Mouse (Mus musculus): ENCODE measurements at regions not wholly inside any gene's neighbourhood (a gene's known extent, or its start where the extent isn't known, plus 50 kb on each side); places are given as distances from the start of the nearest gene placed in this dataset.
A peak's percentile ranks its signal among the peaks of the same experiment; 100 is the strongest.

GRCm38 (mm10) chr8:34476146-34476820, 364.7 kb upstream of the Gm10131 start:
- 98% methylated on average over 3 of the region's 3 CpGs for WGBS
- H3K9ac ChIP-seq (ENCODE audit: low read length): no peak overlapping the region

DNA sequence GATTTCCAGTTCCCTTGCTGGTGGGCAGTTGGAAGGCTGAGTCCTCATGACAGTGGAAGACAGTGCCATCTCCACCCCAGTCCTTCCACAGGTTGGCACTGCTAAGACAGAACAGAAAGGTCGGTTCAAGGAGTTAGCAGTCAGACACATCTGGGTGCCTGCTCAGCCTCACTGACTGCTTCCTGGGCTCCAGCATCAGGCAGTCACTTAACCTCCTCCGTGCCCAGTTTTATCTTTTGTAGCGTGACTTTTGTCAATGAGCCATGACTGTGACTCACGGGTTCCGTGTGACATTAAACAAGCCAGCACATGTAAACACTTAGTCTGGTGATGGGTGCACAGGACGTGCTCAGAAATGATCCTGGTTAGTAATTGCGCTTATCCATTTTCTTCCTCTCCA, 363.1 kb upstream of the Gm10131 start:
- H3K9me3 ChIP-seq (replicated peaks; ENCODE audit: control insufficient read depth, low read length): no peaks in the 10 kb centered on the region
- H3K4me2 ChIP-seq (ENCODE audit: low read length): no peak overlapping the region
- no peak for DNase-seq (ENCODE audit: low spot score)
- no peaks in the 10 kb centered on the region for H3K36me3 ChIP-seq (ENCODE audit: control insufficient read depth, insufficient read depth, low read length)
- no peak overlapping the region for H3K27ac ChIP-seq (ENCODE audit: low read depth, low read length)
- WGBS: 88% methylated on average over 7 of the region's 7 CpGs
- no peaks in the 10 kb centered on the region for H3K27me3 ChIP-seq (replicated peaks; ENCODE audit: control insufficient read depth, insufficient read depth, low read length)
- no peaks in the 10 kb centered on the region; the same call in 1 of the 2 replicates for H3K4me1 ChIP-seq (ENCODE audit: control insufficient read depth, insufficient read depth, low read length)
- no peak overlapping the region for H3K4me3 ChIP-seq (ENCODE audit: low read depth, low read length)
- no peak for ATAC-seq
- H3K9ac ChIP-seq (ENCODE audit: low read length): no peak overlapping the region

More at GRCm38 (mm10) chr8:34476146-34476820, 364.7 kb upstream of the Gm10131 start:
- Histone ChIP-seq H3K9me3 (replicated peaks; ENCODE audit: control insufficient read depth, low read length) (no peaks in the 10 kb centered on the region), H3K27ac (ENCODE audit: low read depth, low read length) (no peak overlapping the region), H3K4me2 (ENCODE audit: low read length) (no peak overlapping the region), H3K4me3 (ENCODE audit: low read depth, low read length) (no peak overlapping the region), H3K4me1 (ENCODE audit: control insufficient read depth, insufficient read depth, low read length) (no peaks in the 10 kb centered on the region; the same call in 1 of the 2 replicates), H3K36me3 (ENCODE audit: control insufficient read depth, insufficient read depth, low read length) (no peaks in the 10 kb centered on the region), H3K27me3 (replicated peaks; ENCODE audit: control insufficient read depth, insufficient read depth, low read length) (no peaks in the 10 kb centered on the region)
- ATAC-seq (no peak), DNase-seq (ENCODE audit: low spot score) (no peak)

DNA sequence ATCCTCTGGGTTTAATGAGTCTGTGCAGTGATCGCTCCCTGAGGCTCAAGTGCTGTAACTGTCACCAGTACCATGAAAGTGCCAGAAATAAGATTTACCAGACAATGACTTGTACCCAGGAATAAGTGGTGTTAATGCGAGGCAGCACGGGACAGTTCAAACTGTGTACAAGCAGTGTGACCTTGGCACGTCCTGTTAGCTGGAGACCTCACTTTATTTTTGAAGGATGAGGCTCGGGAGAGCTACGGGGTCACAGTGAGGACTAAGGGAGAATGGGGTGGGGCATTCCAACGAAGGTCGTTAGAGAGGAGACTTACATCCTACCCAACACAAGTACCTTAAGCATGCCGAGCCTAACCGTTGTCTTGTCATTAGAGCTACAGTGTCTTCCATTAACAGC, 362.2 kb upstream of the Gm10131 start:
- no peaks in the 10 kb centered on the region; the same call in 1 of the 2 replicates for H3K4me1 ChIP-seq (ENCODE audit: control insufficient read depth, insufficient read depth, low read length)
- H3K36me3 ChIP-seq (ENCODE audit: control insufficient read depth, insufficient read depth, low read length): no peaks in the 10 kb centered on the region
- 72% methylated on average over 10 of the region's 10 CpGs for WGBS
- ATAC-seq (no peak), DNase-seq (ENCODE audit: low spot score) (no peak)
- H3K4me2 ChIP-seq (ENCODE audit: low read length): no peak overlapping the region
- H3K9me3 ChIP-seq (replicated peaks; ENCODE audit: control insufficient read depth, low read length): no peaks in the 10 kb centered on the region
- no peak overlapping the region for H3K27ac ChIP-seq (ENCODE audit: low read depth, low read length)
- no peaks in the 10 kb centered on the region for H3K27me3 ChIP-seq (replicated peaks; ENCODE audit: control insufficient read depth, insufficient read depth, low read length)
- no peak overlapping the region for H3K4me3 ChIP-seq (ENCODE audit: low read depth, low read length)
- no peak overlapping the region for H3K9ac ChIP-seq (ENCODE audit: low read length)

GRCm38 (mm10) chr8:34473301-34473700, 361.8 kb upstream of the Gm10131 start:
- no peaks in the 10 kb centered on the region for H3K9me3 ChIP-seq (replicated peaks; ENCODE audit: control insufficient read depth, low read length)
- WGBS: 61% methylated on average over 1 of the region's 1 CpGs
- no peaks in the 10 kb centered on the region for H3K36me3 ChIP-seq (ENCODE audit: control insufficient read depth, insufficient read depth, low read length)
- no peak overlapping the region for H3K4me3 ChIP-seq (ENCODE audit: low read depth, low read length)
- no peaks in the 10 kb centered on the region; the same call in 1 of the 2 replicates for H3K4me1 ChIP-seq (ENCODE audit: control insufficient read depth, insufficient read depth, low read length)
- no peak for DNase-seq (ENCODE audit: low spot score)
- H3K27ac ChIP-seq (ENCODE audit: low read depth, low read length): no peak overlapping the region
- no peak overlapping the region for H3K9ac ChIP-seq (ENCODE audit: low read length)
- no peak; the same call in 1 of the 2 replicates for ATAC-seq
- H3K27me3 ChIP-seq (replicated peaks; ENCODE audit: control insufficient read depth, insufficient read depth, low read length): no peaks in the 10 kb centered on the region
- H3K4me2 ChIP-seq (ENCODE audit: low read length): no peak overlapping the region

DNA sequence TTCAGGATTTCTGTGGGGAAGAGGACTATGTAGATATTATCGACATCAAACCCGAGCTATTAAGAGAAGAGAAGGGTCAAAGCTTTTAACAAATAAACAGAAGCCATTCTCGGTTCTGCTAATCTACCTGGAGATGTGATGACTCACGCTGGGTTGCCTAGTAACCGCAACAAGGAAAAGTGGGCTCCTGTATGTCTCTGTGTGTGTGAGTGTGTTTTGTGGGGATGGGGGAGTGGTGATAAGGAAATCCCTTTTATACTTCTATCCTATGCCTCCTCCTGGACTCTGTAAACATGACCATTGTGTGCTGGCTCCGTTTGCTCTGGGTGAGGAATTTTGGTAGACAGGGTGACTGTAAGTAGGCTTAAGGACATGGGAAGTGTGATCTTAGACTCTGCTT, 361.3 kb upstream of the Gm10131 start:
- H3K36me3 ChIP-seq (ENCODE audit: control insufficient read depth, insufficient read depth, low read length): no peaks in the 10 kb centered on the region
- H3K27ac ChIP-seq (ENCODE audit: low read depth, low read length): no peak overlapping the region; the same call in 1 of the 2 replicates
- H3K27me3 ChIP-seq (replicated peaks; ENCODE audit: control insufficient read depth, insufficient read depth, low read length): no peaks in the 10 kb centered on the region
- no peaks in the 10 kb centered on the region; the same call in 1 of the 2 replicates for H3K4me1 ChIP-seq (ENCODE audit: control insufficient read depth, insufficient read depth, low read length)
- peak; percentile 63; the same call in 1 of the 2 replicates for ATAC-seq
- no peak overlapping the region for H3K9ac ChIP-seq (ENCODE audit: low read length)
- no peaks in the 10 kb centered on the region for H3K9me3 ChIP-seq (replicated peaks; ENCODE audit: control insufficient read depth, low read length)
- no peak overlapping the region for H3K4me3 ChIP-seq (ENCODE audit: low read depth, low read length)
- H3K4me2 ChIP-seq (ENCODE audit: low read length): 0 out of 2 replicates have a peak overlapping the region, but pooled peaks have one; percentile 6
- 16% methylated on average over 6 of the region's 6 CpGs for WGBS
- DNase-seq (ENCODE audit: low spot score): peak; percentile 66

DNA sequence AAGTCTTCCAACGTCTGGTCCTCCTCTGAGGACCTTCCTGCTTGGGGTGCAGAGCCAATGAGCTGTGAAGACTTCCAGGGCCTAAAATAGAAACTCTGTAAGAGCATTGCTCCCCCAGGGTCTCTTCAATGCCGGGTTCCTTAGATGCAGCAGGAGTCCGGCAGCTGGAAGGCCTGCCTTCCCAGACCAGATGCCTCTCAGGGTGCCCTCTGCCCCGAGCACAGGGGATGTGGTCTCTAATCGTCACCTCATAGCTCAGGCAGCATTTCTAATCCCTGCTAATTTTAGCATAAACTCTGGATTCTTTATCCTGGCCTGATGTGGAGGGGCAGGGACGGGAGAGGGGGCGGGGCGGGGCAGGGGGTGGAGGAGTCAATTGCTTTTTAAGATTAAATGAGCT, 360.9 kb upstream of the Gm10131 start:
- ATAC-seq (0 out of 2 replicates have a peak, but pooled peaks have one; percentile 18), DNase-seq (ENCODE audit: low spot score) (no peak)
- 28% methylated on average over 8 of the region's 8 CpGs for WGBS
- Histone ChIP-seq H3K27ac (ENCODE audit: low read depth, low read length) (0 out of 2 replicates have a peak overlapping the region, but pooled peaks have one; percentile 22), H3K9me3 (replicated peaks; ENCODE audit: control insufficient read depth, low read length) (no peaks in the 10 kb centered on the region), H3K9ac (ENCODE audit: low read length) (no peak overlapping the region), H3K4me1 (ENCODE audit: control insufficient read depth, insufficient read depth, low read length) (no peaks in the 10 kb centered on the region; the same call in 1 of the 2 replicates), H3K4me3 (ENCODE audit: low read depth, low read length) (no peak overlapping the region), H3K4me2 (ENCODE audit: low read length) (0 out of 2 replicates have a peak overlapping the region, but pooled peaks have one; percentile 6), H3K36me3 (ENCODE audit: control insufficient read depth, insufficient read depth, low read length) (no peaks in the 10 kb centered on the region), H3K27me3 (replicated peaks; ENCODE audit: control insufficient read depth, insufficient read depth, low read length) (no peaks in the 10 kb centered on the region)

- Histone ChIP-seq H3K27me3 (replicated peaks; ENCODE audit: control insufficient read depth, insufficient read depth, low read length) (no peaks in the 10 kb centered on the region), H3K9me3 (replicated peaks; ENCODE audit: control insufficient read depth, low read length) (0 out of 2 replicates have a peak, but pooled peaks cover 3% of the 10 kb centered on the region), H3K4me3 (ENCODE audit: low read depth, low read length) (no peak overlapping the region), H3K27ac (ENCODE audit: low read depth, low read length) (no peak overlapping the region), H3K9ac (ENCODE audit: low read length) (no peak overlapping the region), H3K36me3 (ENCODE audit: control insufficient read depth, insufficient read depth, low read length) (no peaks in the 10 kb centered on the region), H3K4me1 (ENCODE audit: control insufficient read depth, insufficient read depth, low read length) (no peaks in the 10 kb centered on the region; the same call in 1 of the 2 replicates), H3K4me2 (ENCODE audit: low read length) (no peak overlapping the region)
- no peak for DNase-seq (ENCODE audit: low spot score)
- no peak for ATAC-seq
- WGBS: 91% methylated on average over 2 of the region's 2 CpGs
Observed at GRCm38 (mm10) chr8:34469091-34469490, 357.6 kb upstream of the Gm10131 start.

- 0 out of 2 replicates have a peak, but pooled peaks cover 3% of the 10 kb centered on the region for H3K9me3 ChIP-seq (replicated peaks; ENCODE audit: control insufficient read depth, low read length)
- no peaks in the 10 kb centered on the region for H3K27me3 ChIP-seq (replicated peaks; ENCODE audit: control insufficient read depth, insufficient read depth, low read length)
- H3K4me1 ChIP-seq (ENCODE audit: control insufficient read depth, insufficient read depth, low read length): no peaks in the 10 kb centered on the region
- H3K9ac ChIP-seq (ENCODE audit: low read length): no peak overlapping the region
- no peaks in the 10 kb centered on the region for H3K36me3 ChIP-seq (ENCODE audit: control insufficient read depth, insufficient read depth, low read length)
- WGBS: 68% methylated on average over 5 of the region's 5 CpGs
- H3K4me3 ChIP-seq (ENCODE audit: low read depth, low read length): no peak overlapping the region
- peak; percentile 37 for DNase-seq (ENCODE audit: low spot score)
- ATAC-seq: no peak
- no peak overlapping the region for H3K27ac ChIP-seq (ENCODE audit: low read depth, low read length)
- H3K4me2 ChIP-seq (ENCODE audit: low read length): no peak overlapping the region
Observed at GRCm38 (mm10) chr8:34466786-34467364, 355.3 kb upstream of the Gm10131 start.

- H3K27me3 ChIP-seq (replicated peaks; ENCODE audit: control insufficient read depth, insufficient read depth, low read length): no peaks in the 10 kb centered on the region
- H3K36me3 ChIP-seq (ENCODE audit: control insufficient read depth, insufficient read depth, low read length): no peaks in the 10 kb centered on the region
- H3K9ac ChIP-seq (ENCODE audit: low read length): no peak overlapping the region
- no peak overlapping the region for H3K4me3 ChIP-seq (ENCODE audit: low read depth, low read length)
- WGBS: 100% methylated on average over 1 of the region's 1 CpGs
- DNase-seq (ENCODE audit: low spot score): no peak
- H3K4me1 ChIP-seq (ENCODE audit: control insufficient read depth, insufficient read depth, low read length): no peaks in the 10 kb centered on the region
- H3K27ac ChIP-seq (ENCODE audit: low read depth, low read length): no peak overlapping the region
- ATAC-seq: no peak
- H3K4me2 ChIP-seq (ENCODE audit: low read length): no peak overlapping the region
- 0 out of 2 replicates have a peak, but pooled peaks cover 3% of the 10 kb centered on the region for H3K9me3 ChIP-seq (replicated peaks; ENCODE audit: control insufficient read depth, low read length)
Observed at GRCm38 (mm10) chr8:34465398-34465797, 353.9 kb upstream of the Gm10131 start.

All from forebrain, embryonic 14.5 days (tissue).